Mouse (Mus musculus): ENCODE data around the gene Grb10.

The Grb10 gene

DNA sequence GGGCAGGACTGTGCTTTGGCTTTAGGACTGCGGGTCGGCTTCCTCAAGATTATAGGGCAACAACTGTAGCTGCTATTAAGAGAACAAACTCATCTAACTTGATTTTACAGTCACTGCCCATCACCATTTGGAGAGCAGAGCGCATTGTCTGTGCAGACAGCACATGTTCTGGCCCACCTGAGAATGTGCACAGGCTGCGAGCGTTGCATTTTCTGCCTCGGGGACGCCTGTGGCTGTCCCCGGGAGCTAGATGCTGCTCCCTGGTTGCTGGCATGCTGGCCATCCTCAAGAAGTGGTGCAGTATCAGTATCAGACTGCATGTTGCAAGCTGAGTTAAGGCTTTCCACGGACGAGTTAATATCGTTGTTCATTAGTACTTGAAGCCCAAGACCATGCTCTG is 68.2 kb downstream of the Grb10 start:
- in situ Hi-C loops (cut with MboI, MseI) = loop anchor here (5.0 to 25.0 kb wide), 2 partner anchors 158 to 333 kb away; partner anchors contain the start of gene 4930512M02Rik

DNA sequence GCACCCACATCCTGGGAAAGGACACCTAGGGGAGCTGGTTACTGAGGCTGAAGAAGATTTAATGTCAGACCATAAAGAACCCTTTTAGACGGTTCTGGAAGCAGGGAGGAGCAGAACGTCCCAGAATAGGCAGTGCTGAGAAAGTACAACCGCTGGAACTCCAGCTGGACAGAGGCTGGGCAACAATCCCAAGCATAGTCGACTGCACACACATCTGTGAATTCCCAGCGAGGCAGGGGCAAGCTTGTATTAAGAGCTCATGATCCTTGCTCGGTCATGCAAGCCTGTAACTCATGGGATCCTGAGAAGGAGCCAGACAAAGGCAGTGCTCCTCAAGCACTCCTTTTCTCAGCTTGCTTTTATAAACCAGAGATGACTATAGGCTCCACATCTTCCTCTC is 69.7 kb downstream of the Grb10 start:
- in situ Hi-C loops (cut with MboI, MseI) = loop anchor here (5.0 to 25.0 kb wide), 2 partner anchors 332 to 517 kb away; partner anchors contain the start of gene 4930512M02Rik

DNA sequence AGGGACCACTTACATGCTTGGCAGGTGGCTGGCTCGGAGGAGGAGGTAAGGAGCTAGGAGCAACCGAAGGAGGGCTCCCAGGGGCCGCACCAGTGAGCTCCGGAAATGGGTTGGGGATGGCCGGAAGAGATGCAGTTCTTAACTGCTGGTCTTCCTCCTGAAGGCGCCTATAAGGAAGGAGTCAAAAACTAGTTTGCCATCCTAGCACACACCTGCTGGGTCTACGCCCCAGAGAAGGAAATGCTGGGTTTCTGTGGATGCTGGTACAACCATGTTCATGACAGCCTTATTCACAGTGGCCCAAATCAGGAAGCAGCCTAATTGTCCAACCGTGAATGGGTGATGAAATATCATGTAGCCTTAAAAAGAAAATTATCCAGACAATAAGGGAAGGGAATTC is 71.0 kb downstream of the Grb10 start:
- in situ Hi-C loops (cut with MboI, MseI) = loop anchor here (5.0 to 25.0 kb wide), 2 partner anchors 330 to 515 kb away; partner anchors contain the start of gene 4930512M02Rik

DNA sequence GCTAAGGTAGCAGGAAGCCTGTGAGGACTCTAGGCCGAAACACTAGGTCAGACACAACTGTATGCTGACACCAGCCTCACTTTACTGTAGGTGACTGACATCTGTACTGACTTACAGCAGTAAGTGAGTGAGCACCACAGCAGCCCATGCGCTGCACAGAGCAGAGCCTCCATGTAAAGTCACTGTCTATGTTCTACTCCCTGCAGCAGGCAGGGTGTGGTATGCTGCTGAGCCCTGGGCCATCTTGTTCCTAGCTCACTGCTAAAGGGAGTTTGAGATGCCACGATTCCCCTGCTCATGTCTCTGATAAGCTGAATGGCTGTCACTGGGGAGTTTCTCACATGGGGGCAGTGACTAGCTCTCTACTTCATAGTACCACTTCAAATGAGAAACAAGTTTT is 72.3 kb downstream of the Grb10 start:
- in situ Hi-C loops (cut with MboI, MseI) = loop anchor here (5.0 to 25.0 kb wide), 2 partner anchors 329 to 514 kb away; partner anchors contain the start of gene 4930512M02Rik

DNA sequence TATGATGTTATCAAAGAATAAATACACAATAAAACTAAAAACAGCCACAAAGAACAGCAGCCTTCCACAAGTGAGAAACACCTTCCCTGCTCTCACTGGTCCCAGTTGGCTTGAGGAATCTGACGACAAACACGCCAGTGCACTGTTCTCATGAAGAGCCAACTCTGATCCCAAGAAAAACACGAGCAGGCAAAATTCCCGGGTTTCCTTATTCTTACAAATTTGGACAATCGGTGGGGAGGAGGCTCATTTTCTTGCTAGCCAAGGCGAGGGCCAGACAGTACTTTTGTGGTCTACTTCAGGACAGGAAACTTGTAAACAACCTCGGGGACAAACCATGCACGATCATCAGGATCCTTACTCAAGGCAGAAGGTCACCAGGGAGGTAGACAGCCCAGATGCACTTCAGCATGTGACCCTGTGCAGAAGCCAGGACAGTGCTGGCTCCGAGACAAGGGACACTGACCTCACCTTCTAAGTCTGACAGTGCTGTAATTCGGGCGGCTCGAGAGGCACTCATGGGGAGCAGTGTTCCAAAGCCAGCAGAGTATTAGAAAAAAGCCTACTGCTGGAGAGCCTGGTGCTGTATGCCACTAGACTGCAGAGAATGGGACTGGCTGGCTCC is 72.9 kb downstream of the Grb10 start:
- in situ Hi-C loops (cut with MboI, MseI) = loop anchor here (5.0 to 25.0 kb wide), 2 partner anchors 328 to 513 kb away; partner anchors contain the start of gene 4930512M02Rik

DNA sequence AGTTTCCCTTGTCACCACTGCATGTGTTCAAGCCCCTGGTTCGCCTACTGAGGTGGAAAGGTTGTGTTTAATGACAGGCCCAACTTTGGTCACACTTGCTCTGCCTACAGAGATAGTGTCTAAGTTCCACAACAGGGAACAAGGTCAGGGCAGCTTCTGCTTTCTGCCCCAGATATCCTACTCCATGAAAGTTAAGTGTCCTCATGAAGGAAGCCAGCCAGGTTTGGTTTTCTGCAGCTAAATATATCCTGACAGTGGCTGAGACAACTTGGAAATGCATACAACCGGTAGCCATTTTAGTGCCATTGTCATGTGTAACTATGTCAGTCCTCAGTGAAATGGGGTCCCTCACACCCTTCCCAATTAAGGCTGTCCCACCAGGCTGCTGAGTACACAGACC is 73.8 kb downstream of the Grb10 start:
- in situ Hi-C loops (cut with MboI, MseI) = loop anchor here (5.0 to 25.0 kb wide), 2 partner anchors 327 to 512 kb away; partner anchors contain the start of gene 4930512M02Rik

DNA sequence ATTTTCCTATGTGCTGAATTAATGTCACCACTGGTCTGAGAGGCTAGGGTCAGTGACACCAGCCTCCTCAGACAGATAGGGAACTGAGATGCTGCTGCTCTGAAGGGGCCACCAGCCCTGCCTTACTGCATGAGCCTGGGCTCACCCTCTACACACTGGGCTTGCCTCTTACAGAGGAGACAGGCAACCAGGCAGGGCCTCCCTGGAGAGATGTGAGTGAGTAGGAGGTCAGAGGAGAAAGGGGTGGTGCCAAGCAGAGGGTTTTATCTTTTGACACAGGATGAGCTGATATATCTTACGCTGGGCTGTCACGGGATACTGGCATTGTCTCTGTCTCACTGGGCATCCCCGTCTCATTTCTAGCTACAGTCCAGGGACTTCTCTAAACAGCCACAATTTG is 74.9 kb downstream of the Grb10 start:
- in situ Hi-C loops (cut with MboI, MseI) = loop anchor here (25.0 kb wide), 1 partner anchor 326 kb away; the partner anchor contains the start of gene 4930512M02Rik

DNA sequence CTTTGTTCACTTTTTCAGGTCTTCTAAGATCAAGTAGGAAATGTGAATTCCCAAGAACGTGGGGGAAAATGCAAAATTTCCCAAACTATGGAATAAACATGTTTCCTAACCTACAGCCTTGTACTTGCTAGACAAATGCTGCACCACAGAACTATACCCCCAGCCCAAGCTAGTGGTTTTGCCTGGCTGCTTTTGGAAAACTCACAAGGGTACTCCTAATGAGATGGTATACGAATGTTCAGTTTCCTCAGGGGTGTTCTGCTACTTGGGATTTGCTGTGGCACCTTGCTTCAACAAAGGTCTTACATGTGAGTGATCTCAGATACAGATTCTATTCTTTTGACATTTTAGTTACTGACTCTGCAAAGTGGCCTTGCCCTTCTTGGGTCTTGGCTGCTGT is 75.4 kb downstream of the Grb10 start:
- in situ Hi-C loops (cut with MboI, MseI) = loop anchor here (25.0 kb wide), 1 partner anchor 326 kb away; the partner anchor contains the start of gene 4930512M02Rik

DNA sequence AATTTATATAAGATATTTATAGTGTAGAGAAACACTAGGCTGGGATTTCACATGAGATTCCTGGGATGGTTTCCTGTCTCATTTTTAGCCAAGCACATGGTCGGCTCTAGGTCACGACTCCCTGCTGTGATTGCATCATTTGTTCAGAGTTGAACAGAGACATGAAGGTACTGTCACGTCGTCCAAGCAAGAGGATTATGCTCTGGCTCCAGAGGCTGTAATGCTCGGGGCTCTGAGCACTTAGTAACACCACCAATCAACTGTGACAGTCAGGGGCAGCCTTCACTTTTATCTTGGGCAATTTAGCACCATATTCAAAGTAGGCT is 75.9 kb downstream of the Grb10 start:
- in situ Hi-C loops (cut with MboI, MseI) = loop anchor here (25.0 kb wide), 1 partner anchor 325 kb away; the partner anchor contains the start of gene 4930512M02Rik

DNA sequence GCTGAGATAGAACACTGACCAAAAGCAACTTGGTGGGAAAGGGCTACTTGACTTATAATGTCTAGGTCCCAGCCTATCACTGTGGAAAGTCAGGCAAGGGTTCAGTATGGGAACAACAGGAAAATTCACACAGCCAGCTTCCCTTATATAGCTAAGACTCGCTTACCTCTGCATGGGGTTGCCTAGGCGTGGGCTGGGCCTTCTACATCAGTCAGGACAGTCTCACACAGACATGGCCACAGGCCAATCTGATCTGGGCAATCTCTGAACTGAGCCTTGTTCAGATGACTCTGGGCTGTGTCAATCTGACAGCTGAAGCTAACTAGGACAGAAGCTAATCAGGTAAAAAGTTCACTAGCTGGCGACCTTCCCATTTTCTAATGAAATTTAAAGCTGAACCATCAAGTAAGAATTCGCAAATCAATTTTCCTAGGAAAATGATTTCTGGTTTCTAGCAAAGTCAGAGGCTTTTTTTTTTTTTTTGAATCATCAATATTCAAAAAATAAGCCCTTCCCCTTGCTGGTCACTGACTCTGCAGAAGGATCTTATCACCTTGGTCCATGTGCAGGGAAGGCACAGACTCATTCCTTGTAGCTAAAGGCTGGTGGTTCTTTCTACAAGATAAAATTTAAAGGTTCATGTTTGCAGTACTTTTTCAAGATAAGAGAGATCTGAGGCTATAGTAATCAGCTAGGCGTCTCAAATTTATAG is 76.4 kb downstream of the Grb10 start:
- in situ Hi-C loops (cut with MboI, MseI) = loop anchor here (25.0 kb wide), 1 partner anchor 325 kb away; the partner anchor contains the start of gene 4930512M02Rik

DNA sequence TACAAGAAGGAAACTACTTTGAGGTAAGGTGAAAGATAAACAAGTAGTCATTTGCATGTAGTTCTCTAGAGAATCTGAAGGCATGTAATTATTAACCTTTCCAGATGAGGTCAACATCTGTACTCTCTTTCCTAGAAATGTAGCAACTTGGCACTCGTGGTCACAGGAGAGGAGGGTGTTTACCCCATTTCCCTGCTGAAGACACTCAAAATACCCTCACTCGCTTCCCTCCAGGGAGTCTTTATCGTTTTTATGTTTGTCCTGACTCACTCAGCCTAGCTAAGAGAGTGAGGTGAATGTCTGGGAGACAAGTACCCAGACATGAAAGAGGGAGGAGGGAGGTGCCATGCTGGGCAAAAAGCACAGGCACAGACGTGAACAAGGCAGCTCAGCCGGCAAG is 77.6 kb downstream of the Grb10 start:
- in situ Hi-C loops (cut with MboI, MseI) = loop anchor here (25.0 kb wide), 1 partner anchor 324 kb away; the partner anchor contains the start of gene 4930512M02Rik

DNA sequence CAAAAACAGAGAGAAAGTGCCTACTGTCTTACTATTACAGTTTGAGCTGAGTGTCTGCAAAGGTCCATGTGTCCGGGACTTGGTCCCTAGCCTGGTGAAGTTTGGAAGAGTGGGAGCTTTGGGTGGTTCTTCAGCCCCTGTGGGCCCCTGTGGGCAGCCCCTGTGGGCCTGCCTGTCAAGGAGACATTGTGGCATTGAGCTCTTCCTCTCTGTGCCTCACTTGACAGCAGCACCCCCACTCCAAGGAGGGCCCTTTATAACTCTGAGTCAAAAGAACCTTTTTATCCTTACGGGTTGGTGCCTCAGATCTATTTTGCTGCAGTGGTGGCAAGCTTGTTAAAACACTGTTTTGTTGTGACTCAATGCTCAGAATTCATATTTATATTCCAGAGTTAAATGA is 78.3 kb downstream of the Grb10 start:
- in situ Hi-C loops (cut with MboI, MseI) = loop anchor here (25.0 kb wide), 1 partner anchor 323 kb away; the partner anchor contains the start of gene 4930512M02Rik

DNA sequence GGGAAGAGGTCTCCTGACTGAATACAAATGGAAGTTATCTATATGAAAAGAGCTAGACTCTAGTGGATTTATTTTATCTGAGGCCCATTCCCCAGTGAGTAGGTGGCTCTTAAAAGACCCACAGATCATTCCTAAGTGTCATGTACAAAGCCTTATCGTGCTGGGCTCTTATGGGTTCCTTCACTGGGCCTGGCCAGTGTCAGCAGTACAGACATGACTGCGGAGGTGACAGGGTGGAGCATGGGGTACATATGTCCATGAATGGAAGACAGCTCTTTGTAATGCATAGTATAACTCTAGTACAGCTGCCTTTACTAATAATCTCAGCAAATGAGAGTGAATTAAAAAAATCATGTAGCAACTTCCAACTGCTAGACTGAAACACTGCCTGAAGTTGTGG is 80.0 kb downstream of the Grb10 start:
- in situ Hi-C loops (cut with MboI, MseI) = loop anchor here (25.0 kb wide), 1 partner anchor 321 kb away; the partner anchor contains the start of gene 4930512M02Rik

DNA sequence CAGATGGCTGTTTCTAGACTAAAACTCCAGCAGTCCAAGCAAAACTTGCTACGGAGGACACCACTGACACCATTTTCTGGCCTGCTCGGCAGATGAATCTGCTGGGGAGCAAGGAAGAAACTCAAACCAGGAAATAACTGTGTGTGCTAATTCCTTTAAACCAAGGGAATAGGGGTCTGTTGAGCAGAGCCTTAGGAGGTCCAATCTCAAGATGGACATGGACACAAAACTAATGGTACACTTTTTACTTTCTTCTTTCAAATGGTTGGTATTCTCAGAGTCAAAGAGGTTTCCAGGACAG is 80.5 kb downstream of the Grb10 start:
- in situ Hi-C loops (cut with MboI, MseI) = loop anchor here (25.0 kb wide), 1 partner anchor 321 kb away; the partner anchor contains the start of gene 4930512M02Rik

DNA sequence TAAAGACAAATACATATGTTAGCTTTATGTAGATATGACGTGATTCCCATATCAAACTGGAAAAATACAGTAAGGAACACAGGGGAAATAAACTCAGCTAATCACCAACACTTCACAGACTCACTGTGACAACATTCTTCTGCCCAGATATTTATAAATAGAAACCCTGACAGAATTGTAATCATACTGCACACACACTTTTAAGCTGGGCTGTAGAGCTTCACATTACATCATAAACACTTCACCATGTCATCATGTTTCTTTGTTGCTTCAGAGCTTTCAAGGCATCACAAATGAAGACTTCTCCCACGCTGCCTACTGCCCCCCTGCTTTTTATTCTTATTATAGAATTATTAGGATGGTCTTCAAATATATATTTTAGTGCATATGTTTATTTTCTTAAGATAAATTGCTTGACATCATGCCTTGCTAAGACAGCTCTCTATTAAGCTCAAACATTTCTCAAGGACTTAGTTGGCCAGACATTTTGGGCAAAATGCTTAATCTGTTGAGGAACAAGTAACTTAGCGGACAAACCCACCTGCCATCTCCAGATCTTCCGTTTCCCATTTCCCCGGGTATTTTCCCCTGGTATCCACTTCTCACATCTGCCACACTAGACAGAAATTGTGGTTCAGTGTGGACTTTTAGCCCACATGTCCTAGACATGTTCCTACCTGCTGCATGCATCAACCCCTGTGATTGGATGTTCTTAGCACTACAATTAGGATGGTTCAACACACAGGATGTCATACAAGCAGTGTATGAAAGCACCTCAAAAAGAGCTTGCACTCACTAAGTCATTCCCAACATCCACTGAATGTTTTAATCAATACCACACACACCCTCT is 81.0 kb downstream of the Grb10 start:
- in situ Hi-C loops (cut with MboI, MseI) = loop anchor here (25.0 kb wide), 1 partner anchor 320 kb away; the partner anchor contains the start of gene 4930512M02Rik

DNA sequence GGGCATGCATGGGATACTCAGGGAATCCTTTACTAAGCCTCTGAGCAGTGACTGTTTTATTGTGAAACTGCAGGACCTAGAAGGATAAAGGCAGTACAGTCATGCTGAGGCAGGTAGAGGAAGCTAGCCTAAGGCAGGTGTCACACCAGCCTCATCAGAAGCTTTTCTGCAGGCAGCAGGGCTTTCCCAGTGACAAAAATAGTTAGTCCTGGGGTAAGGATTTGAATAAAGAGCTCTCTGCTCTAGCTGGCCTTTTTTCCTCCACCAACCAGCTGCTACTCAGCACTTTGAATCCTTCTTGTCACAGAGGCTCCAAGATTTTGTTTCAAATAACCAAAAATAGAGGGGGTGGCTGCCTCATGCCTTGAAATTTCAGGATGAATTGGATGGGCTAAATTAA is 82.7 kb downstream of the Grb10 start:
- in situ Hi-C loops (cut with MboI, MseI) = loop anchor here (25.0 kb wide), 1 partner anchor 318 kb away; the partner anchor contains the start of gene 4930512M02Rik

DNA sequence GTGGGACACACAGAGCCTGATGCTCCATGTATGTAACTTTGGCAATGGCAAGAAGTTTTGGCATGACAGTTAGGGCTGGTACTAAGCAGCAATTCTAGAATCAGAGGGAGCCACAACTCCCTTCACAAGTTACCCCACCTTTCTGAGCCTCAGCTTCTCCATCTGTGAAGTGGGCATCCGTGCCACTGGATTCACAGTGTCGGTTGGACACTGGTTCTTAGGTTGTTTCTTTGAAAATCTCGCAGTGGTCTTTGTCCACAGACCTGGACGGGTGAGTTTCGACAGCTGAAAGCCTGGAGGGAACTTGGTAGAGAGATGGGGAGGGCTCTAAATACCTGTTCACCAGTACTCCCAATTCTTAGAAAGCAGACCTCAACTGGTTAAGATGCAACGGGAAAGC is 83.9 kb downstream of the Grb10 start:
- in situ Hi-C loops (cut with MboI, MseI) = loop anchor here (25.0 kb wide), 1 partner anchor 317 kb away; the partner anchor contains the start of gene 4930512M02Rik

DNA sequence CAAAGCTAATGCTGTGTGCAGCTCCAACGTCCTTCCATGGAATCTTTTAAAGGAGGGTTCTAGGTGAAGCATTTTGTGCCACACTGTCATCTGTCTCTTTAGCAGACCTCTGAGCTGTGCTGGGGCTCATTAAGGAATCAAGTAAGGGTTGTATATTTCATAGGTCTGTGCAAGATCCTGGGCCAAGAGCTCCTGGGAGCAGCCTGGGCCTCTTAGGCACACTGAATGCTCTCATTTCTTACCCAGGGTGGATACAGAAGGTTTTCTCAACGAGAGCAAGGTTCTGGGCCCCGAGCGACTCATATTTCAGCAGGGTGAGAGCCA is 84.4 kb downstream of the Grb10 start:
- in situ Hi-C loops (cut with MboI, MseI) = loop anchor here (25.0 kb wide), 1 partner anchor 317 kb away; the partner anchor contains the start of gene 4930512M02Rik

DNA sequence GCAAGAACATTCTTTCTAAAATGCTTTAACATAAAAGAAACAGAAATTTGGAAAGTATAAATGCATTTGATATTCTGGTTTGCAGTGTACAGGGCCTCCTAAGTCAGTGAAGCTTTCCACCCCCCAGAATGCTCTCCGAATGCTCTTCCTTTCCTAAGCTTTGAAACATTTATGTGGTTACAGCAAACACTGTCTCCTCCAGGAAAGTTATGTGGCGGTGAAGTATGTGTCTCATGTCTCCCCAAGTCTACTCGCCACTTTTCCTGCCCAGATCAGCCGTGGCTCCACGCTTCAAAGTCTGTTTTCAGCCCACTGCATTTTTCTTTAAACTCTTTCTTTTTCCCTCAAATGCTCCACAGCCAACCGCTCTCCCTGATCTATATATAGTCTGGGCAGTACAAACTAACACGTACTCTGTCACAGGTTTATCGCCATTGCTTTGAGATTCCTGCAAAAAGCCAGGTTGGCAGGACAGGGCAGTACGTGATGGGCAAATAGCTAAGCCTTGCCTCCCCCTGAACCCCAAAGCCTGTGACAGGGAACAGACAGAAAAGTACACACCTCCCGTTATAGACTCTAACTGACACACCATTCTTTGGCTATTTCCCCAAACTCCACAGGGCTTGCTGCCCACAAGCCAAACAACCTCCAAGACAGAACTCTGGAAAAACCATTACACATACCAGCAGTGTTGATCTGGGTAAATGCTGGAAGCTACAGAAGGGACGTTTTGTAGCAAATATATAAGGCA is 84.9 kb downstream of the Grb10 start:
- in situ Hi-C loops (cut with MboI, MseI) = loop anchor here (25.0 kb wide), 1 partner anchor 316 kb away; the partner anchor contains the start of gene 4930512M02Rik

DNA sequence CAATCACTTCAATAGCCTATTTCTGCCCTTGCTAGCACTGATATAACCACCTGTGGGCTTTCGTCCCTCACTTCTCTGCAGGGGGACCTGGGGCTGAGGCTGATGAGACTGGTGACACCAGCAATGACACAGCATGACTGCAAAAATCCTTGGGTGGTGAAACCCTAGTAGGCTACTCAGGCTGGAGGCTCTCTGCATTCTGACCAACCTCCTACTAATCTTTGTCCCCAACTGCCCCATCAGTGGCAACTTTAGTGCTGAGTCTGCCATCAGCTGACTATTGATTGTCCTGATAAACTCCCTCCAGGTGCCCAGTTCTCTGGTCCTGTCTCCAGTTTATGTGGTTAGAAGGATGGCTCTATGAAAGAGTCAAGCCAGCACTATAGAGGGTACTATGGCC is 85.9 kb downstream of the Grb10 start:
- in situ Hi-C loops (cut with MboI, MseI) = loop anchor here (25.0 kb wide), 1 partner anchor 315 kb away; the partner anchor contains the start of gene 4930512M02Rik
